Mouse (Mus musculus) layer of hippocampus, postnatal 10 days (tissue): ENCODE measurements around the gene Gsto1. TPM values are rescaled to one million over a fixed set of nuclear protein-coding genes. Genes with fewer than 3 reads are reported as not detected.

Source experiments
- total RNA-seq, 2 experiments: library from RNA; stranded (reverse); gene quantifications; 2 replicates each; pipeline ENCODE4 v1.2.3; 2021

Gsto1 gene
- total RNA-seq, 2 experiments from 2014 or later: 72.4 to 74.9 TPM

Other genes starting within 250 kb of the Gsto1 start
- under 1 TPM; 0.16 to 0.25 TPM for gene Col17a1, start 162.9 kb upstream of the Gsto1 start, total RNA-seq
- 100 to 1,000 TPM; 102 to 115 TPM for gene Sfr1, start 123.3 kb upstream of the Gsto1 start, total RNA-seq
- 1 to 10 TPM; 1.3 to 1.4 TPM for gene Gsto2, start 10.6 kb downstream of the Gsto1 start, total RNA-seq
- gene Cfap43, start 64.3 kb downstream of the Gsto1 start, total RNA-seq: 1 to 10 TPM; 2.1 to 4.0 TPM
- gene Itprip, start 64.3 kb downstream of the Gsto1 start, total RNA-seq: 1 to 10 TPM; 2.5 to 2.6 TPM
- gene Cfap58, start 82.7 kb downstream of the Gsto1 start, total RNA-seq: under 1 TPM; 0.60 to 0.98 TPM